Mouse (Mus musculus): ENCODE measurements around the gene Hmces. TPM values are rescaled to one million over a fixed set of nuclear protein-coding genes. Genes with fewer than 3 reads are reported as not detected.
"Not testable (repeated sequence)": the region's sequence is repeated elsewhere in the genome, so short reads cannot be mapped to it uniquely, and the experiment has no call there.

Gene Hmces
- total RNA-seq, 4 experiments from 2014 or later = 3.6 to 6.9 (median 6.6) TPM

DNA sequence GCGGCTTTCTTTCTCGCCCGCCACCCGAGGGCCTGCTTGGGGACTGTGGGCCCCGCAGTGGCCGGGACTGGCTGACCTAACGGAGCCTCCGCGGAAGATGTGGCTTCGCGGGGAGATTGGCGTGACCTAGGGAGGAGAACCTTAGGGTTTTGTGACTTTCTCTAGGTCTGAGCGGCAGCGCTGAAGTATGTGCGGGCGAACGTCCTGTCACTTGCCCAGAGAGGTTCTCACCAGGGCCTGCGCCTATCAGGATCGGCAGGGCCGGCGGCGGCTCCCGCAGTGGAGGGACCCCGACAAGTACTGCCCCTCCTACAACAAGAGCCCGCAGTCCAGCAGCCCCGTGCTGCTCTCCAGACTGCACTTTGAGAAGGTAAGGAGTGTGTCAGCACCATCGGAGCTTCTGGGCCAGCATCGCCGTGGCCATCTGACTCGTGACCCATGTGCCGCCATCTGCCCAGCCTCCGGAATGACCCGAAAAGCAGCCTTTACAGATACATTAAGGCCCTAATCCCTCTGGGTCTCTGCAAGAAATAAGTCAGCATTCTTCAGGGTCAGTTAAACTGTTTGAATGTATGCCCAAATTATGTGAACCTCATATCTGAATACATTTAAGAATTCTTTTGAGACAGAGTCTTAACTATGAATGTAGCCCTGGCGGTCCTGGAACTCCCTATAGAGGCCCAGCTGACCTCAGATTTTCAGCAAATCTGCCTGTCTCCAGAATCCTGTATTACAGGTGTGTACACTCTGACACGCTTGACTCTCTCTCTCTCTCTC is 779 bp downstream of the Hmces start:
- DNase-seq (ENCODE audit: low spot score in 2 of 2) = no peak

DNA sequence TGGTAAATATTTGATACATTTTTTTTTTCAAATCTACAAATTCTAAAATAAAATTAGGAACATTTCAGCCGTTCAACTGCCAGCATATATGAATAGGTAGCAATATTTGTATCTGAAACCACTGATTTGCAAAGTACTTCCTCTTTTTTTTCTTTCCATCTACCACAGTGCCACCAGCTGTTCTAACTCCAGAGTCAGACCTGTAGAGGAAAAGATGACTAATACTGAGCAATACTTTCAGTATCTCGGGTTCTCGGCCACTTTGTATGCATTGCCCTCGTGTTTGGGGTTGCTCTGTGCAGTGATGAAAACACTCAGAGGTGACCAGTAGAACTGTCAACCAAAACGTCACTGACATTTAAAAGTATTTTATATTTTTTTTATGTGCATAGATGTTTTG is 2.2 kb downstream of the Hmces start:
- no peak for DNase-seq (ENCODE audit: low spot score in 2 of 2)

DNA sequence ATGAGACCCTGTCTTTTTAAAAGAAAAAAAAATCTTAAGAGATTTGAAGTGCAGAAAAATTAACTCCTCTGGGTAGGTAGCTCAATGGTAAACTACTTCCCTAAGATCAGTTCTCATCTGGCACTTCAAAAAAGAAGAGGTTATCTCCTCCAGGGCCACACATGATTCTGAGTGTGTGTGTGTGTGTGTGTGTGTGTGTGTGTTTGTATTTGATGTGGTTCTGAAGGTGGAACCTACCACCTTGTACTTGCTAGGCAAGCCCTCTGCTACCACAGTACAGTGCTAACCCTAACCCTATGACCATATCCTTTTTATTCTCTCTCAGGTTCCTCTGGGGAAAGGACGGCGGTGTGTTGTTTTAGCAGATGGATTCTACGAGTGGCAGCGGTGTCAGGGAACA is 7.5 kb downstream of the Hmces start:
- no peak for DNase-seq (ENCODE audit: low spot score in 2 of 2)

DNA sequence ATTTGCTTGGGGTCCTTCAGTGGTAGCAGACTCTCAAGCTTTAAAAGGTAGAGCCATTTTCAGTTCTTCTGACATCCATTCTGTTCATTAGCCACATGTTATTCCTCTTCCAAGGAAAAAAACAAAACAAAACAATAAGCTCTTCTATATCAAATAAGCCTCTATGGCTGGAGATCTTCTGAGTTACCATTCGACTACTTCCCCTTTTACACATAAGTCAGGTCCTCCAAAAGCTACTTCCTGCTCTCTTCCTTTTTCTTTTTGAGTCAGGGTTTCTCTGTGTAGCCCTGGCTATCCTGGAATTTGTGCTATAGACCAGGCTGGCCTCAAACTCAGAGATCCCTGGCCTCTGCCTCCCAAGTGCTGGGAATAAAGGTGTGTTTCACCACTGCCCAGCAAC is 9.9 kb downstream of the Hmces start:
- no peak for DNase-seq (ENCODE audit: low spot score in 2 of 2)

DNA sequence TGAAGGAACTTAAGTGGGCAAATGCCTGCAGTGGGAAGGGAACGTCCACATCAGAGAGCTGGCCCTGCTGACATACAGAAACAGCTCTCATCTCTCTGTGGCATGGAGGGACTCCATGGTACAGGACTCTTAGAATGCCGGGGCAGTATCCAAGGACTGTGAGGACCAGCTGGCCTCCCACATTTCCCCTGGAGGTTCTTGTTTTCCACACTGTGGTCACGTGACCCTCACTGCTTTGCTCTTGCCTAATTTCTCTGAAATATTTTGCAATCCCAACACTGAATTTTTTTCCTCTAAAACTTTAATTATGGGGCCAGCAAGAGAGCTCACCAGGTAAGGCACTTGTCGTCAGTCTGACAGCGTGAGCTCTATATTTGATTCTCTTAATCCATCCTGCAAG is 21.3 kb downstream of the Hmces start:
- DNase-seq (ENCODE audit: low spot score in 2 of 2) = peak; percentile 3 to 9

DNA sequence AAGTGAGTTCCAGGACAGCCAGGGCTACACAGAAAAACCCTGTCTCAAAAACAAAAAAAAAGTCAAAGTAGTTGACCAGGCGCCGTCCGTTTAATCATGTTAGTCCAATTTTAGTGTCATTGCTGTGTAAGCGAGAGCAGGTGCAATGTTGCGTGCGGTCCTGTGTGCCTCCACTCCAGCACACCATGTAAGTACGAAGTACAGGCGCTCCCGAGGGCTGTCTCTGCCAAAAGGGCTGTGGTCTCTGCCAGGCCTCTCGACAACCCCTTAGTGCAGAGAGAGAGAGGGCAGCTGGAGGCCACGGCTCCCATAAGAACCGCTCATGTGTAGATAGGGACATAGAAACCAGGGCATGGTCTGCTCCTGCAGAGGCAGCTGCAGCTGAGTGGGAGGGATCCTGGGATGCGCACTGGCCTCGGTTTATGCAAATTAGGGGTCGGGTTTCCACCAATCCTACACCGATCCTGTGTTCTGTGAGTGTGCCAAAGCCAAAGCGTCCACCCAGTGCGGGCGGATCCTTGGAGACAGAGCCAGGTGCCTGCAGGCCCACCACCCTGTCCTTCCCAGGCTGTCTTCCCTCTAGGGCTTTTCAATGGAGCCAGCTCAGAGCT is 23.5 kb downstream of the Hmces start:
- no peak for DNase-seq (ENCODE audit: low spot score in 2 of 2)

DNA sequence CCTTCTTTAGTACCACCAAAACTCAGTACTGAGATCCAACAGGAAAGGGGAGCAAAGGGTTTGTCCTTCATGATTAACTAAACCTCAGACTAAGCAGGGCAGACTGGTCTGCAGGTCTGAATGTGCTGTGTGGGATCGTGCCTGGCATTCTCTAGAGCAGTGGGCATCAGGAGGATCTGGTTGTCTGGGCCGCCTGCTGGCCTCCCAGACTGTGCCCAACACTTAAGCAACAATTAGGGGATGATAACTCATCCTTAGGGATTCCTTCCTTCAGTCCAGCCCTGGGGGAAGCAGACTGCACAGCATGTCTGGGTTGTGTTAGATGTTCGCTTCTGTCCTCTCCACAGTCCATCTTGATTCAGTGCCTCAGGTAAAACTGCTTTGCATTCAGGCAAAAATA is 25.2 kb downstream of the Hmces start:
- DNase-seq (ENCODE audit: low spot score in 2 of 2) = no peak

DNA sequence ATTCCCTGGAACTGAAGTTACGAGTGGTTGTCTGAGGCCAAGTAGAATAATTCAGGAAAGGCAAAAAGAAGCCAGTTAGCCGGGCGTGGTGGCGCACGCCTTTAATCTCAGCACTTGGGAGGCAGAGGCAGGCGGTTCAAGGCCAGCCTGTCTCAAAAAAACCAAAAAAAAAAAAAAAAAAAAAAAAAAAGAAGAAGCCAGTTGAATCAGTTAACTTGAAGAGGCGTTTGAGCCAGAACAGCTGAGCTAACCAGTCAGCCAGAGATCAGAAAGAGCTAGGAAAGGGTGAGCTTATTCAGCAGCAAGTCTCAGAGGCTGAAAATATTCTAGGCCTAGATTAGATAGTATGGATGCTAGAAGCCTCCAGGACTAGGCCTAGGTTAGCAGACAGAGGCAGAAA is 28.4 kb downstream of the Hmces start:
- DNase-seq (ENCODE audit: low spot score in 2 of 2) = no peak

DNA sequence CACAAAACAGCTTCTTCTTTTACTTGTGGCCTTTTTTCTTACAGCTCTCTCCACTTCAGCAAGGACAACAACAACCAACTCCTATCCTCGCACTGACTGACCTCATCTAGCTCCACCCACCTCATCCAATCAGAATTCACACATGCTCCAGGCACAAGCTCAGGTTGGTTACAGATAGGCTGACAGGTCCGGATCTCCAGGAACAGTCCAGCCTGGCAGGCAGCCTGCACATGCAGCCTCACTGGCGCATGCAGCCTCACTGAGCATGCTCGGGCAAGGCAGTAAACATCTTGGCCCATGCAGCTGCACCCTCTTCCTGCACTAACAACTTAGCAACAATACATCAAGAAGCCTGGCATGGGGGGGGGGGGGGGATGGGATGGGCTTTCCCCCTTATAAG is 48.7 kb downstream of the Hmces start:
- DNase-seq (ENCODE audit: low spot score in 2 of 2) = not testable (repeated sequence)

DNA sequence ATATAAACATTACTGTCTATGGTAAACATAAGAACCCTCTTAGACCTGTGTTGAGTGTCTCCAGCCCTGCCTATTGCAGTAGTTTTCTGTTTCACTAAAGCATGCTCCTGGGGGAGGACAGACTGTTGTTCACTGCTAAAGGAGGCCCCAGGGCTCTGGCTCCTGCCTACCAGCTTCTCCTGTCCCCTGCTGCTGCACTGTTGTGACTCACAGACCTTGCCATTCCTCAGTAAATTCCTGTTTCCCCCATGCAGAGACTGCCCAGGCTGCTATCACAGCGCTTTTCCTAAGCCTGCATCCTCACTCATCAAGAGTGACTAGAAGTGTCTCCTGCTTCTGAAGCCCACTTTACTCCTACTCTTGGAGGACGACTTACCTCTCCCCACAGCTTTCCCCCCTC is 56.3 kb downstream of the Hmces start:
- no peak for DNase-seq (ENCODE audit: low spot score in 2 of 2)

DNA sequence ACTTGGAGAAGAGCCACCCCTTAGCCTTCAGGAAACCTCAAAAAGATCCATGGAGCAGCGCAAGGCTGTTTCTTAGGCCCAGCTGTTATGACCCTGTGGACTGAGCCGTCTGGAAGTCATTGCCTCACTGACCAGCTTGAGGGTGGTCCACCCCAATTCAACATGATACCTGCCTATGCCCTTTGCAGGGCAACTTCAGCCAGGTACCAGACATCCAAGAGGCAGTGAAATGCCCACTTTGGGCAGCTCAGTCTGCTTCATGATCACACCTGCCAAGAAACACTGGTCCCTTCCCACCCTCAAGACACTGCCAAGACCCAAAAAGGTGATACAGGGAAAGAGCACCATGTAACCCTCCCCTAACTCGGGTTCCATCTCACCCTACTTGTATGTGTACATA is 66.0 kb downstream of the Hmces start:
- DNase-seq (ENCODE audit: low spot score in 2 of 2) = no peak

DNA sequence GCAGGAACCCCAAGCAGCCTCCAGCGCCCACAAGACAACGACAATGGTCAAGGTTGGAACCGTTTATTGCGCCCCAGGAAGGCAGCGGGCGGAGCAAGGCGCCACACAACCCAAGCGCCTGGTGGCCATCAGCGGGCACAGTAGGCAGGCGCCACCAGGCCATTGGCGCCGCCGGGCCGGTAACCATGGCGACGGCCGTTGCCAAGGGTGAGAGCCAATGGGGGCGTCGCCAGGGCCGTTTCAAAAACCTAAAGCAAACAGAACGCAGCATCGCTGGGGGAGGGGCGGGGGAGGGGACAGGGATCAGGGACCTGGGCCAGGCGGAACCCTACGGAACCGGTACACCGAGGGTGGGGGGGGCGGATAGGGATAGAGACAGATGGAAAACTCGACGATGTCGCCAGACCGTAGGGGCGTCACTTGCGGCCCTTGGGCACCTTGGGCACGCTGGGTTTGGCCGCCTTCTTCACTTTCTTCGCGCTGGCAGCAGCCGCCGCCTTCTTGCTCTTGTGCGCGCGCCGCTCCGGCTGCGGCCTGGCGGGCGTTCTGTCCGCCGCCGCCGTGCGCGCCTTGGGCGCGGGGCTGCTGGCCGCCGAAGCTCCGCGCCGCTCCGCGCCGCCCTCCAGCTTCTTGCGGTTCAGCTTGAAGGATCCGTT is 66.8 kb downstream of the Hmces start:
- DNase-seq (ENCODE audit: low spot score in 2 of 2) = no peak

DNA sequence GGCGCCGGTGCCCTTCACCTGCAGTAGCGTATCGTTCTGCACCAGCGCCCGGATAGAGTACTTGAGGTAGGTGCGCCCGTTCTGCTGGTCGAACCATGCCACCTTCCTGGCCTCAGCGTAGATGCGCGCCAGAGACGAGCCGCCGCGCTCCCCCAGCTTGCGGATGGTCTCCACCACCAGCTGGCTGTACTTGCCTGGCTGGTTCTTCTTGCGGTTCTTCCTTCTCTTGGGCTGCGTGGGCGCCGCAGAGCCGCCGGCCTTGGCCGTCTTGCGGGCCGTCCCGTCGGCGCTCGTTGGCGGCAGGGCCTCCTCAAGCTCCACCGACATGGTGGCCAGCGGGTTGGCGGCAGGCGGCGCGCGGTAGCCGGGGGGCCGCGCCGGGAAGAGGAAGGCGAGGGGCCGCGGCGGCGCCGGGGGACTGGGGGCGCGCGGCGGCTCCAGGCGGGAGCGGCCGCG is 67.3 kb downstream of the Hmces start:
- no peak for DNase-seq (ENCODE audit: low spot score in 2 of 2)

DNA sequence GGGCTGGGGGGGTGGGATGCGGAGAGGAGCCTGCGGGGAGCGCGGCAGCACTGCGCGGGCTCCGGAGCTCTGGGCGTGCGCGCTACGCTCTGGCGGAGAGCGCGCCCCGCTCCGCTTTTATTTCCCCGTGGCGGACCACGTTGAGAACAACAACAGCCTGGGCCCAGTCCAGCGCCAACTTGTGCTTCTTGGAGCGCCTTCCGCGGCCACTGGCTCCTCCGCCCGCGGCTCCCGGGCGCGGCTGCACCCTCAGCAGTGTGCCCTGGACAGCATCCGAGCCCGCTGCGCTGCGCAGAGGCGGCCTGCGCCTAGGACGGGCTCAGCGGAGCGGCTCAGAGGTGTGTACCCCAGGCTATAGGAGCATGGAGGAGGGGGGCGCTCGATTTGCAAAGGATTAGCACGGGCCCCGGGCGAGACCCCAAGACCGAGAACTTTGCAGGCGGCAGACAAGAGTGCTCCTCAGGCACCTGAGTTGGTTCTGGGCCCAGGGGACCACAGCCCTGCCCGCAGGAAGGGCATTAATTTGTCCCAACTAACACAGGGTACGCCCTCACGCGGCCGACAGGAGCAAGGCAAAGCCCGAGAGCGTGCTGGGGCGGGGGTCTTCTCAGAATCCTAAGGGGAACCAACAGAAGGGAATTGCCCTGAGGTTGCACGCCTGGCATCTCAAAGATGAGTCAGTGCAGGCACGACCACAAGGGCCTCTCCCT is 68.0 kb downstream of the Hmces start, which contains the start of gene H1fx:
H1fx (minus strand) TSS at position 91 of the 710 bp plus-strand sequence.
- peak in 1 of 2 experiments; percentile 41 for DNase-seq (ENCODE audit: low spot score in 2 of 2)

DNA sequence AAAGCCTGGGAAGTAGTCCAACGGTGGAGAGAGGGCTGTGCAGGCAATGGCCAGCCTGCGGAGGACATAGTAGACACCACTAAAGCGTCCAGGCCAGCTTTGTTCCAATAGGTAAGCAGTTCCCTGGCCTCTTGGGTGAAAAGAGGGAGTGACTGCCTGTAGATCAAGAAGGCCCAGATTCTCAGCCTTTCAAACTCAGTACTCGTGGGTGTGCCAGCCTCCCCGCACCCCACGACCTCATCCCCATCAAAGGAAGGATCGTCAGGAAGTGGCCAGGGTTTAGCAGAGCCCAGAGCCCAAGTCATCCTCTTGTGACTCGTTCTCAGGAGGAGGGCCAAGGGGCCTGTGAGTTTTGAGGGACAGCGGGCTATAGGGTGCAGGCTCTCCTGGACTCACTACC is 68.8 kb downstream of the Hmces start:
- no peak for DNase-seq (ENCODE audit: low spot score in 2 of 2)

Small RNAs within 50 kb of the gene (microRNA-seq; reads per million reads assigned to microRNA genes)
- not detected for gene Gm47286

Other genes starting within 250 kb of the Hmces start
- 1 to 10 TPM; 2.3 to 3.1 (median 2.8) TPM for gene Aplf, start 241.7 kb upstream of the Hmces start, total RNA-seq (2022)
- under 1 TPM; 0.51 to 0.94 (median 0.78) TPM for gene Efcc1, start 183.1 kb upstream of the Hmces start, total RNA-seq (2022)
- not detected for gene Gp9, start 135.9 kb upstream of the Hmces start, total RNA-seq (2022)
- 1 to 10 TPM; 3.6 to 5.4 (median 4.5) TPM for gene Rab43, start 101.8 kb upstream of the Hmces start, total RNA-seq (2022)
- 1 to 10 TPM in 1 of 4 experiments, under 1 TPM in 1, not detected in 2; 0.48 to 1.0 TPM for gene Gm45140, start 78.1 kb upstream of the Hmces start, total RNA-seq (2022)
- 10 to 100 TPM; 13.1 to 23.1 (median 18.4) TPM for gene Isy1, start 75.1 kb upstream of the Hmces start, total RNA-seq (2022)
- gene Cnbp, start 62.8 kb upstream of the Hmces start, total RNA-seq (2022) = 100 to 1,000 TPM; 567 to 637 (median 580) TPM
- 10 to 100 TPM; 26.5 to 33.6 (median 28.8) TPM for gene Copg1, start 26.1 kb upstream of the Hmces start, total RNA-seq (2022)
- gene H1fx, start 67.7 kb downstream of the Hmces start, total RNA-seq (2022) = 1 to 10 TPM in 2 of 4 experiments, under 1 TPM in 1, not detected in 1; 0.34 to 1.9 (median 1.3) TPM
- gene Rab7, start 131.3 kb downstream of the Hmces start, total RNA-seq (2022) = 100 to 1,000 TPM; 288 to 464 (median 323) TPM
- gene Rpn1, start 170.5 kb downstream of the Hmces start, total RNA-seq (2022) = 100 to 1,000 TPM in 1 of 4 experiments, 10 to 100 TPM in 3; 67.2 to 101 (median 85.6) TPM

All from gastrocnemius, adult 8-10 months (tissue).